Mouse (Mus musculus) heart, postnatal 0 days (tissue): ENCODE data around the gene Cstf1.

Source experiments
- CTCF ChIP-seq: IDR thresholded peaks from 2 replicates; pipeline ENCODE4 v1.5.1; 2016; ENCODE audit warnings: antibody characterized with exemption, control low read depth, low read depth
- EP300 ChIP-seq: IDR thresholded peaks from 2 replicates; pipeline ENCODE4 v1.6.1; 2016; ENCODE audit warnings: antibody characterized with exemption, low read depth

- TF ChIP-seq CTCF (no peak), EP300 (no peak)
Measured at GRCm38 (mm10) chr2:172416218-172416617, 45.7 kb downstream of the Cstf1 start.
